Mouse (Mus musculus): ENCODE results near the gene Wdfy3. TPM values are rescaled to one million over a fixed set of nuclear protein-coding genes. Genes with fewer than 3 reads are reported as not detected.

Gene Wdfy3
- polyA plus RNA-seq, 1 experiment, result not detected

DNA sequence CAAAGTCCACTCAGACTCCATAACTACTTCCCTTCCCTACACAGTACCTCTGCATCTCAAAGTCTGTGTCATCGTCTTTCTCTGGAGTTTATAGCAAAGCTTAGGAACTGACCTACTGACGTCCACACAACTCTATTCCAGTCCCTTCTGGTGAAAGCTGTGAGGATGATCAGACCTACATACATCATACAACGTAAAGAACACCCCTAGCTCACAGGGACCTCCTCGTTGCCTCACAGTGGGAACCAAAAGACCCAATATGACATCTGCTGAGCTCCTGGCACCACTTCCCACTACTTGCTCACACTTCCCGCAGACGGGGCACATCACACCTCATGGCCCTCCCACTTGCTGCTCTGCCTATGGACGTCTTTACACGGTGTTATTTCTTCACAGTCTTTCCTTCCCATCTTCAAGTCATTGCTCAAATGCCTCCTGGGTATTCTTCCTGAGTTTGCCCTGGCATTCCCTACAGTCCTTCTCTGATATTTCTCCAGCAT, 23.1 kb downstream of the Wdfy3 start:
- no peak overlapping the region for H3K4me3 ChIP-seq (ENCODE audit: insufficient read depth, low read depth, low read length)

DNA sequence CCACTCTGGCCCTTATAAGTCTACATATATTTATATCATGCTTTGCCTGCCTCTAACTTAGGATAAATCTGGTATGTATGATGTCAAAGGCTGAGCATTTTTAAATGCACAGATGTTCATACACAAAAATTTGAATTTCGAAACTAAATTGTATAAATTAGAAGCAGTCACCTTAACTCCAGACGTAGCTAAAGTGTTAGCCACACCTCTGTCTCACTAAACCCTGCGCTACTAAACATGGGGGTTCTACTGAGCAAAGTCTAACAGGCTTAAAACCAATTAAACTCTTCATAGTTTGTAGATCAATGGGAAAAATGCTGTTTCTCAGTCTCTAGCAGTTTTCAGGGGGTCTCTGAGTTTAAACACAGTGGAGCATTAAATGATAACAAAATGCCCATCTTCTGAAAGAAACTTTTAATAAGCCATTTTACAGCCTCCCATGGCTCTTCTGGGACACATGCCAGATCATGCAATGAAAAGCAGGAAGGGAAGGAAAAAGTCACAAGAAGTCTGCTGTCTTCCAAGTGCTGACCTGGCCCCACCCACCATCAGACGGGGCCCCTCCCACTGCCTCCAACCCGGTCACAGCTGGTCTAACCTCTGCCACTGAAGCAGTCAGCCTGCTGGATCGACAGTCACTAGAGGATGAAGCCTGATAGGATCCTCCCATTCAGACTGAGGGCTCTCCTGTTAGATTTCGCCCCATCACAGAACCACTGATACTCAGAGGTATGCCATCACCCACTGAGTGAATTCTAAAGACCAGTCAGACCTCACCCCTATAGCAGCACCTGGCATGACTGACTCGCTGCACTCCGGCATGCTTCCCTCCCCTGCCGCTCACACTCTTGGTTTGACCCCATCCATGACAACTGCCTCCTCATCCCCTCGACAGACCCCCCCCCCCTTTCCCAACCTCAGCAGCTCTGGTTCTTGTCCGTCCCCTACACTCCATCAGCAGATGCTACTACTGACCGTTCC, 23.8 kb downstream of the Wdfy3 start:
- no peak overlapping the region for H3K27ac ChIP-seq (ENCODE audit: insufficient read depth, low read depth, low read length)
- no peak for TF ChIP-seq CTCF (IDR thresholded peaks at IDR 0.05; ENCODE audit: insufficient read depth, low read depth, low read length)
- no peak for TF ChIP-seq POLR2A (IDR thresholded peaks at IDR 0.05; ENCODE audit: insufficient read depth, low read depth, low read length)
- WGBS, result 75% methylated on average over 13 of the region's 13 CpGs
- H3K4me1 ChIP-seq (ENCODE audit: control insufficient read depth, insufficient read depth, low read length), result peaks cover 7% of the 10 kb centered on the region; the same call in 1 of the 2 replicates
- H3K4me3 ChIP-seq (ENCODE audit: insufficient read depth, low read depth, low read length), result no peak overlapping the region

More for the DNA sequence above, 23.1 kb downstream of the Wdfy3 start:
- no peak for TF ChIP-seq CTCF (IDR thresholded peaks at IDR 0.05; ENCODE audit: insufficient read depth, low read depth, low read length)
- no peak for TF ChIP-seq POLR2A (IDR thresholded peaks at IDR 0.05; ENCODE audit: insufficient read depth, low read depth, low read length)
- Histone ChIP-seq H3K4me1 (ENCODE audit: control insufficient read depth, insufficient read depth, low read length) (peaks cover 7% of the 10 kb centered on the region; the same call in 1 of the 2 replicates), H3K27ac (ENCODE audit: insufficient read depth, low read depth, low read length) (no peak overlapping the region)
- WGBS, result 62% methylated on average over 8 of the region's 8 CpGs

DNA sequence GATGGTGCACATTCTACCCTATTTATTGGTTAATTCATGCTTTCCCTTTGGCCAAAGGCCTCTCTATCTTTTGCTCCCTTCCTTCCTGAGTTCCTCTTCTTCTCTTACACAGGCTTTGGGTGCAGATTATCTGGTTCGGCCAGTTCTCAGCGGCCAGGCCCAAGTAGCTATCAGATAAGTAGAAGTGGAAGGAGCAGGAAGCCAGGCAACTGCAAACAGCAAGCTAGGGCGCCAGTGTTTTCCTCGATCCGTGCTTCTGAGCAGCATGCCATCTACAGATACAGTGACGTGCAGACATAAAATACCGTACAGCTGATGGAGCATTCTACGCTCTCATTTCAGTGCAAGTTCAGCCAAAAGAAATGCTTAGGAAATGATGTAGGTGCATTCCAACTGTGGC, 24.5 kb downstream of the Wdfy3 start:
- TF ChIP-seq CTCF (IDR thresholded peaks at IDR 0.05; ENCODE audit: insufficient read depth, low read depth, low read length) (no peak), POLR2A (IDR thresholded peaks at IDR 0.05; ENCODE audit: insufficient read depth, low read depth, low read length) (no peak)
- no peak overlapping the region for H3K27ac ChIP-seq (ENCODE audit: insufficient read depth, low read depth, low read length)
- WGBS, result 91% methylated on average over 8 of the region's 8 CpGs
- H3K4me1 ChIP-seq (ENCODE audit: control insufficient read depth, insufficient read depth, low read length), result peaks cover 7% of the 10 kb centered on the region; the same call in 1 of the 2 replicates
- no peak overlapping the region for H3K4me3 ChIP-seq (ENCODE audit: insufficient read depth, low read depth, low read length)

DNA sequence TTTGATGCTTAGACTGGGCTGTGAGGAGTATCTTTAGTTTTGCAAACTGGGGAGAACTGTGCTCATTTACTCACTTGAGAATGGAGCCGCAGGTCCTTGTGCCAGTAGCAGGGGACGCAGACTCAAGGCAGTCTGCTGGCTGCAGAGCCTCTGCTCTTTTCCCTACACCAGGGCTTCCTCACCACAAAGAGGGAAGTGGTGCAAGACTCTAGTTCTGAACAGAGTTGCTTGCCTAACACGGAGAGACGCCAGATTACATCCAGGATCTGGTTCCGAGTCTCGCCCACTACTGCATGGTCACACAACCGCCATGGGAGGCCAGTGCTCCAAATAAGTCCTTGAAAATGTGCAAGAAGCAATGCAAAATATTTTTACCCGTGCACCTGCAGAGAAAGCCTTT, 36.4 kb downstream of the Wdfy3 start:
- WGBS, result 84% methylated on average over 8 of the region's 8 CpGs
- Histone ChIP-seq H3K4me3 (ENCODE audit: insufficient read depth, low read depth, low read length) (no peak overlapping the region), H3K4me1 (ENCODE audit: control insufficient read depth, insufficient read depth, low read length) (peaks cover 13% of the 10 kb centered on the region), H3K27ac (ENCODE audit: insufficient read depth, low read depth, low read length) (no peak overlapping the region)
- TF ChIP-seq CTCF (IDR thresholded peaks at IDR 0.05; ENCODE audit: insufficient read depth, low read depth, low read length), result no peak
- TF ChIP-seq POLR2A (IDR thresholded peaks at IDR 0.05; ENCODE audit: insufficient read depth, low read depth, low read length), result no peak

DNA sequence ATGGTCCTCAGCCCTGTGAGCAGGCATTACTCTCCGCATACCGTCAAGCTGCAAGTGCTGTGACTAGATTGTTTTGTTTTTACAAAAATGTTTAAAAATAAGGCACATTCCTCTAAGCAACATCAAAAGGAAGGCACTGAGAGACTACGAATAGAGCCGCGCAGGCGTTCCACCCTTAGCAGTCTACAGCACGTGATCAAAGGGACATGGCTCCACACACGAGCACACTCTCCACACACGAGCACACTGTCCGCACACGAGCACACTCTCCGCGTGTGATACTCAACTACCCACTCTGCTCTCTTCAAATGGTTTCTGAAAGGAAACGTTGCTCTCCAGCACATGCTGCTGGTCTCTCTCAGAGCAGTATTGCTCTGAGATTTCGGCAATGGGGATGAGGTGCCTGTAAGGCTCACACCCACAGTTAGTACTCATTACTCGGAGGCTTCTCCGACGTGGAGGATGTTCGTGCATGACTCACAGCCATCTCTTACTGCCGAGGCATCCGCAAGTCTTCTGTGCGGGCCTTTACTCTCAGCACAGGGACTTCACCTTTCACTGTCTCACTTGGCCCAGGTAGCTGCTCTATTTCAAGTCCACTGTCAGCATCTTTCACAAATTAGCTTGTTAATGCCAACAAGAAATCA, 37.0 kb downstream of the Wdfy3 start:
- H3K27ac ChIP-seq (ENCODE audit: insufficient read depth, low read depth, low read length), result 0 out of 2 replicates have a peak overlapping the region, but pooled peaks have one; percentile 38
- 33% methylated on average over 22 of the region's 22 CpGs for WGBS

DNA sequence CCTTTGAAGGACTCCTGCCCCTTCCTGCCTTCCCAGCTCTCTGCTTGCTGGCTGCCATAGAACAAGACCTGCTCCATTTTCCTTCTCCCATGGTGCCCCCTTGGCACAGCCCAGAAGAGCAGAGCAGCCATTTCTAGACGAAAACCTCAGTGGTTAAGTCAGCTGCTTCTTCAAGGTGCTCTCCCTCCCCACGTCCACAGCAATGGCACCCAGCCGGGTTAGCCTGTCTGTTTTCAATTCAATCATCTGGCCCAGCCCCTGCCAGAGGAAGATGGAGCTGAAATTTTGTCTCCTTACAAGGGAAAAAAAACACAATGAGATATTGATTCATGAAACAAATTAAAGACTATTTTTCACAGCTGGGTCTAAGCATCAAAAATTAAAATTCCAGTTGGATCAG, 37.5 kb downstream of the Wdfy3 start:
- peaks cover 13% of the 10 kb centered on the region for H3K4me1 ChIP-seq (ENCODE audit: control insufficient read depth, insufficient read depth, low read length)
- WGBS, result 49% methylated on average over 3 of the region's 3 CpGs
- peak overlapping the region; percentile 38 for H3K27ac ChIP-seq (ENCODE audit: insufficient read depth, low read depth, low read length)
- TF ChIP-seq CTCF (IDR thresholded peaks at IDR 0.05; ENCODE audit: insufficient read depth, low read depth, low read length) (no peak), POLR2A (IDR thresholded peaks at IDR 0.05; ENCODE audit: insufficient read depth, low read depth, low read length) (no peak)
- no peak overlapping the region for H3K4me3 ChIP-seq (ENCODE audit: insufficient read depth, low read depth, low read length)

More for the DNA sequence above, 37.0 kb downstream of the Wdfy3 start:
- no peak overlapping the region for H3K4me3 ChIP-seq (ENCODE audit: insufficient read depth, low read depth, low read length)
- H3K4me1 ChIP-seq (ENCODE audit: control insufficient read depth, insufficient read depth, low read length), result peaks cover 13% of the 10 kb centered on the region
- TF ChIP-seq CTCF (IDR thresholded peaks at IDR 0.05; ENCODE audit: insufficient read depth, low read depth, low read length), result no peak
- no peak for TF ChIP-seq POLR2A (IDR thresholded peaks at IDR 0.05; ENCODE audit: insufficient read depth, low read depth, low read length)

DNA sequence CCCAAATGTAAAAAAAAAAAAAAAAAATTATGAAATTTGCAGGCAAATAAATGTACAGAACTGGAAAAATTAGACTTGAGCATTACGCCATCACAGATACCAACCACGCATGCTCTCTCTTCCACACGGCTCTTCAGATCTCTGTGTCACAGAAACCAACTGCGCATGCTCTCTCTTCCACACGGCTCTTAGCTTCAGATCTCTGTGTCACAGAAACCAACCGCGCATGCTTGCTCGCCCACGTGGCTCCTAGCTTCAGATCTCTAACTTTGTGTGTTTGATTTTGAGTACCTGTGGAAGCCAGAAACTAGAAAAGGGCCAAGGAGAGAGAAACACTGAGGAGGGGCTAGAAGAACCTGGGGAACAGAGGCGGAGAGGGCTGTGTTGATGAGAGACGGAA, 46.3 kb downstream of the Wdfy3 start:
- no peak for TF ChIP-seq POLR2A (IDR thresholded peaks at IDR 0.05; ENCODE audit: insufficient read depth, low read depth, low read length)
- no peak for TF ChIP-seq CTCF (IDR thresholded peaks at IDR 0.05; ENCODE audit: insufficient read depth, low read depth, low read length)
- Histone ChIP-seq H3K27ac (ENCODE audit: insufficient read depth, low read depth, low read length) (no peak overlapping the region), H3K4me3 (ENCODE audit: insufficient read depth, low read depth, low read length) (no peak overlapping the region), H3K4me1 (ENCODE audit: control insufficient read depth, insufficient read depth, low read length) (peaks cover 3% of the 10 kb centered on the region)
- 93% methylated on average over 11 of the region's 11 CpGs for WGBS

DNA sequence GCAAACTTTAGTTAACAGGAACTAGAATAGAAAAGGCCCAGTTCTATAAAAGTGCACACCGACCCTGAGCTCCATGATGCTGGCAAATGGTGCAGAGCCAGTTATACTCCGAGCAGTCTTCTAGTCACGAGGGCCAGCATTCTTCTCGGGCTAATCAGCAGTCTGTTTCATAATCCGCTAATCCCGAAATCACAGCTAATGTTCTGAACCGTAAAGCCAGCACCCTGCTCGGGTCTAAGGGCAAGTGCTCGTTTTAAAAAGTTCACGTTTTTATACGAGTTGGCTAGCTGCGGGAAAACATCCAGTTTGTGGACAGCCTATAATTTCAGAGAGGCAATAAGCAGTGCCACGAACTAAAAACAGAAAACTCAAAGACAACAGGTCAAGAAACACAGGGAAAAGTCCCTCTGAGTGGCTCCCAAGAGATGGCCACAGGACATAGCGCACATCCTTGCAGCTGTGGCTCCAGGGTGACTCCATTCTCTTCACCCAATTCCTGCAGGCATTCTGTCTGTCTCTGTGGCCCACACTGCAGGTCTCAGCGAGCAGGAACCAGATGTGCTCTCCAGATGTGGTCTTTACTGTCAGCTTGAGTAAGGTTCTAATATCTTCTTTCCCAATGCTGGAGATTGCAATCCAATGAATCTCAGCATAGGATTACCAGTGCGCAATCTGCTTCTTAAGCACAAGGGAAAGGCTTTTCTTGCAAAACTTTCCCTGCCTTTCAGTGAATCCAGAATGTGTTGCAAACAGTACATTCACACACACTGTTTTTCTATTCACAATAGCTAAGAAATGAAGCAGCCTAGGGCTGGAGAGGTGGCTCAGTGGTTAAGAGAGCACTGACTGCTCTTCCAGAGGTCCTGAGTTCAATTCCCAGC, 47.5 kb downstream of the Wdfy3 start:
- Histone ChIP-seq H3K27ac (ENCODE audit: insufficient read depth, low read depth, low read length) (no peak overlapping the region), H3K4me1 (ENCODE audit: control insufficient read depth, insufficient read depth, low read length) (peaks cover 3% of the 10 kb centered on the region), H3K4me3 (ENCODE audit: insufficient read depth, low read depth, low read length) (no peak overlapping the region)
- 48% methylated on average over 16 of the region's 16 CpGs for WGBS
- TF ChIP-seq CTCF (IDR thresholded peaks at IDR 0.05; ENCODE audit: insufficient read depth, low read depth, low read length), result no peak
- no peak for TF ChIP-seq POLR2A (IDR thresholded peaks at IDR 0.05; ENCODE audit: insufficient read depth, low read depth, low read length)

Data from olfactory bulb, adult 2 months (tissue).